Mouse (Mus musculus): Measurements from ENCODE around the gene Olfr1042. TPM values are rescaled to one million over a fixed set of nuclear protein-coding genes. Genes with fewer than 3 reads are reported as not detected.
"Not testable (repeated sequence)": the region's sequence is repeated elsewhere in the genome, so short reads cannot be mapped to it uniquely, and the experiment has no call there.

The Olfr1042 gene
- not detected in 2 replicates for polyA plus RNA-seq (2016; fragmentation: Nextera tagmentation; extraction: Ambion mirVana)

DNA sequence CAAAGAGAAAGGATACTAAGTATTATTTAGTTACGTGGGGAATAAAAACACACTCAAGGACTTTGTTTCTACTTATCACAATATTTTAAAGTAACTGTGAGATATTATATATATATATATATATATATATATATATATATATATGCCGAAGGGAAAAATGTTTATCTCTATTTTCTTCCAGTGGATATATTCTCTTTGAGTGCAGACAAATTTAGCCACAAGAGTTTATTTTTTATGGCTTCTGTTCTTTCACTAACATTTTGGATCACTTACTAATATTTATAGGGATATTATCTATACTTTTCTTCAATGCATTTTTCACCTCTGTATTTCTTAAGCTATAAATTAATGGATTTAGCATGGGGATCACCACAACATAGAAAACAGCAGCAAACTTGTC, at the start of gene Olfr1042:
Olfr1042 (minus strand) TSS at position 101 of the 400 bp plus-strand sequence.
- 96% methylated on average over 2 of the region's 2 CpGs for WGBS

DNA sequence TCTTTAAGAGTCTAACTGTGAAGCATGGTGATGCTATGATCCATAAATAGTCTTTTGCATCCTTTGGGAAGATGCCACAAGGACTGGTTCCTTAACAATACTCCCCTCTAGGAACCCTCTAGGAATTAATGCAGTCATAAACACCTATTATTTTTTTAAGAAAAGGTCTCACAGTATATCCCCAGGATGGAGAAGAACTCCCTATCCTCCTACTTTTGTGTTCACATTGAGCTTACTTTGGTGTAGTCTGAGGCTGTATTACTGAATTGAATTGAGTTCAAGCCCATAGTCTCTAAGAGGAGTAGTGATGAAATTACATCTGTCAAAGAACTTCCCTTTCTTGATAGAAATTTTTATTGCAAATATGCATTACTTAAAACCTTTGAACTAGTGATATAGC, 41.3 kb upstream of the Olfr1042 start, which contains the start of gene Olfr1045:
Olfr1045 (minus strand) TSS at position 101 of the 400 bp plus-strand sequence.
- Histone ChIP-seq H3K27ac (no peak within 1 kb of the TSS), H3K4me3 (no peak within 1 kb of the TSS), H3K4me1 (replicated peaks) (no peaks in the 10 kb centered on the region), H3K9me3 (no peaks in the 10 kb centered on the region), H3K36me3 (no peaks in the 10 kb centered on the region), H3K27me3 (ENCODE audit: insufficient read depth, poor library complexity, severe bottlenecking) (no peaks in the 10 kb centered on the region)
- no peak for DNase-seq (ENCODE audit: low spot score)

More for the DNA sequence above, at the start of gene Olfr1042:
- no peak for DNase-seq (ENCODE audit: low spot score)
- no peaks in the 10 kb centered on the region for H3K36me3 ChIP-seq
- no peaks in the 10 kb centered on the region for H3K27me3 ChIP-seq (ENCODE audit: insufficient read depth, poor library complexity, severe bottlenecking)
- H3K27ac ChIP-seq, result no peak within 1 kb of the TSS
- H3K9me3 ChIP-seq, result no peaks in the 10 kb centered on the region
- H3K4me3 ChIP-seq, result no peak within 1 kb of the TSS
- H3K4me1 ChIP-seq (replicated peaks), result no peaks in the 10 kb centered on the region

- Histone ChIP-seq H3K9me3 (no peaks in the 10 kb centered on the region), H3K4me1 (replicated peaks) (no peaks in the 10 kb centered on the region), H3K27me3 (ENCODE audit: insufficient read depth, poor library complexity, severe bottlenecking) (no peaks in the 10 kb centered on the region), H3K27ac (no peak overlapping the region), H3K36me3 (no peaks in the 10 kb centered on the region), H3K4me3 (no peak overlapping the region)
- WGBS, result 56% methylated on average over 1 of the region's 1 CpGs
- no peak for DNase-seq (ENCODE audit: low spot score)
Observed at GRCm38 (mm10) chr2:86195863-86196262, 34.2 kb upstream of the Olfr1042 start.

DNA sequence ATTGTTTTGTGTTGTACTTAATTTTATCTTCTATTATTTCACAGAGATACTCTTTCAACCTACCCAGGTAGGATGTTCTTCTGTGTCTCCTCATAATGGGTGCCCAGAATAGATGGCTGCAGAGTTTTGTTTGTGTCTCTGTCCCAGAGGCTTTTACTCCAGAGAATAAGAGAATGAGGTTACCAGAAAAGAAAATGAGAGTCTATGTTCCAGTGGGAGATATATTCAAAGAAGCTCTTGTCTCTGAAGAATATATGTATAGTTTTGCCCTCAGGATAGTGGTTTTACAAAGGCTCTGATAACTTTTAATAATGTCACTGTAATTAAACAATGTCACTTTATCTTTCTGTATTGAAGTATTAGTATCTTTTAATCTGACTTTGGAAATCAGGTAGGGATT, 23.9 kb upstream of the Olfr1042 start, which contains the start of gene Olfr52:
Olfr52 (minus strand) TSS at position 101 of the 400 bp plus-strand sequence.
- Histone ChIP-seq H3K9me3 (no peaks in the 10 kb centered on the region), H3K27ac (no peak within 1 kb of the TSS), H3K36me3 (no peaks in the 10 kb centered on the region), H3K4me1 (replicated peaks) (no peaks in the 10 kb centered on the region), H3K4me3 (no peak within 1 kb of the TSS), H3K27me3 (ENCODE audit: insufficient read depth, poor library complexity, severe bottlenecking) (no peaks in the 10 kb centered on the region)
- no peak for DNase-seq (ENCODE audit: low spot score)

GRCm38 (mm10) chr2:86179950-86180349, 18.3 kb upstream of the Olfr1042 start:
- no peak for DNase-seq (ENCODE audit: low spot score)
- no peaks in the 10 kb centered on the region for H3K27me3 ChIP-seq (ENCODE audit: insufficient read depth, poor library complexity, severe bottlenecking)
- 78% methylated on average over 3 of the region's 3 CpGs for WGBS
- no peak overlapping the region for H3K4me3 ChIP-seq
- no peak overlapping the region for H3K27ac ChIP-seq
- H3K9me3 ChIP-seq, result no peaks in the 10 kb centered on the region
- H3K36me3 ChIP-seq, result no peaks in the 10 kb centered on the region
- no peaks in the 10 kb centered on the region for H3K4me1 ChIP-seq (replicated peaks)

DNA sequence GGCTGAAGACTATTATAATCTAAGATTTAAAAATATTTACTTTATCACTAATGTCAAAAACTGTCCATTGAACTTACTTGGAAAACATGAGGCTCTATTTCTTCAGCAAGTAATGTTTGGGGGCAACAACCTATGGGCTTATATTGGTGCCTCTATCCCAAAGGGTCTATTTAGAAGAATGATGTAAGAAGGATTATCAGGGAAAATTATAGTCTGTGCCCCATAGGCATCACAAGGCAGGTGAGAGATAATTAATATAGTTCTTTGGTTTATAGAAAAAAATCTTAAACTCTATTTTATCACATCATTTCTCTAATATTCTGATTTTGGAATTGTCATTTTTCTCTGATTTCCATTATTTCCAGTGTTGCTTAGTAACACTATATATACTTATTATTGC, 16.1 kb upstream of the Olfr1042 start, which contains the start of gene Olfr1044:
Olfr1044 (minus strand) TSS at position 101 of the 400 bp plus-strand sequence.
- H3K27me3 ChIP-seq (ENCODE audit: insufficient read depth, poor library complexity, severe bottlenecking), result no peaks in the 10 kb centered on the region
- H3K9me3 ChIP-seq, result no peaks in the 10 kb centered on the region
- H3K36me3 ChIP-seq, result no peaks in the 10 kb centered on the region

GRCm38 (mm10) chr2:86175422-86175821, 13.8 kb upstream of the Olfr1042 start:
- not testable (repeated sequence) for H3K27me3 ChIP-seq (ENCODE audit: insufficient read depth, poor library complexity, severe bottlenecking)

More for the DNA sequence above, 16.1 kb upstream of the Olfr1042 start, which contains the start of gene Olfr1044:
- no peak for DNase-seq (ENCODE audit: low spot score)
- no peak within 1 kb of the TSS for H3K27ac ChIP-seq
- no peaks in the 10 kb centered on the region for H3K4me1 ChIP-seq (replicated peaks)
- no peak within 1 kb of the TSS for H3K4me3 ChIP-seq

GRCm38 (mm10) chr2:86167422-86167821, 5.8 kb upstream of the Olfr1042 start, which contains the start of gene Olfr1043:
TSS of gene Olfr1043 (minus strand) at chr2:86167522.
- no peaks in the 10 kb centered on the region for H3K36me3 ChIP-seq
- no peak for DNase-seq (ENCODE audit: low spot score)
- H3K9me3 ChIP-seq, result no peaks in the 10 kb centered on the region
- H3K4me1 ChIP-seq (replicated peaks), result no peaks in the 10 kb centered on the region
- no peak within 1 kb of the TSS for H3K4me3 ChIP-seq
- WGBS, result 92% methylated on average over 2 of the region's 2 CpGs
- H3K27ac ChIP-seq, result no peak within 1 kb of the TSS
- no peaks in the 10 kb centered on the region for H3K27me3 ChIP-seq (ENCODE audit: insufficient read depth, poor library complexity, severe bottlenecking)

More at GRCm38 (mm10) chr2:86175422-86175821, 13.8 kb upstream of the Olfr1042 start:
- not testable (repeated sequence) for H3K36me3 ChIP-seq; H3K4me1 ChIP-seq (replicated peaks); DNase-seq (ENCODE audit: low spot score); H3K9me3 ChIP-seq; H3K27ac ChIP-seq; H3K4me3 ChIP-seq
- 89% methylated on average over 7 of the region's 7 CpGs for WGBS

DNA sequence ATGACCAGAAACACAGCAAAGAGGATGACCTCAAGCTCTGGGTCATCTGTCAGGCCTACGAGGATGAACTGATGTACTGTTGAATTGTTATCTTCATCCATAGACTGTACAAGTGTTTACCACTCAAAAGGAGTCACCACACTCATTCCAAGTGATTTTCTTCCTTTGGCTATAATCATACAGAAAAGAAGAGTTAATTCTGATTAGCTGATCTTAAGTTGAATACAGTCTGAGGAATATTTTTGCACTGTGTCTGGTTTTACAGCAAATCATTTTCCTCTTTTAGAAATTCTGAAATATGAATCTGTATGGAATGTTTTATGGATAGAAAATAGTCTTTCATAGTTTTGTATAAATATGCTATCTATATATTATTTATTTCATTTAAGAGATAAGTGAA, 15.0 kb downstream of the Olfr1042 start, which contains the start of gene Olfr1040:
Olfr1040 (minus strand) TSS at position 101 of the 400 bp plus-strand sequence.
- no peaks in the 10 kb centered on the region for H3K36me3 ChIP-seq
- no peaks in the 10 kb centered on the region for H3K27me3 ChIP-seq (ENCODE audit: insufficient read depth, poor library complexity, severe bottlenecking)
- DNase-seq (ENCODE audit: low spot score), result no peak
- no peaks in the 10 kb centered on the region for H3K9me3 ChIP-seq
- no peak within 1 kb of the TSS for H3K27ac ChIP-seq
- no peaks in the 10 kb centered on the region for H3K4me1 ChIP-seq (replicated peaks)
- no peak within 1 kb of the TSS for H3K4me3 ChIP-seq
- WGBS, result 79% methylated on average over 1 of the region's 1 CpGs

GRCm38 (mm10) chr2:86135828-86136227, 25.8 kb downstream of the Olfr1042 start, which contains the start of gene Olfr1039:
TSS of gene Olfr1039 (minus strand) at chr2:86135928.
- H3K27ac ChIP-seq, result no peak within 1 kb of the TSS
- no peak for DNase-seq (ENCODE audit: low spot score)
- H3K27me3 ChIP-seq (ENCODE audit: insufficient read depth, poor library complexity, severe bottlenecking), result no peaks in the 10 kb centered on the region
- H3K9me3 ChIP-seq, result no peaks in the 10 kb centered on the region
- 93% methylated on average over 1 of the region's 1 CpGs for WGBS
- H3K4me3 ChIP-seq, result no peak within 1 kb of the TSS
- no peaks in the 10 kb centered on the region for H3K36me3 ChIP-seq
- H3K4me1 ChIP-seq (replicated peaks), result no peaks in the 10 kb centered on the region

Other genes with a start within 250 kb of the Olfr1042 start
- gene Olfr1025-ps1, start 246.6 kb downstream of the Olfr1042 start, polyA plus RNA-seq (2016; fragmentation: Nextera tagmentation; extraction: Ambion mirVana), result not detected in 2 replicates
- not detected in 2 replicates for gene Olfr1026, start 240.3 kb downstream of the Olfr1042 start, polyA plus RNA-seq (2016; fragmentation: Nextera tagmentation; extraction: Ambion mirVana)
- gene Olfr1028, start 211.4 kb downstream of the Olfr1042 start, polyA plus RNA-seq (2016; fragmentation: Nextera tagmentation; extraction: Ambion mirVana), result not detected in 2 replicates
- not detected in 2 replicates for gene Olfr1029, start 187.9 kb downstream of the Olfr1042 start, polyA plus RNA-seq (2016; fragmentation: Nextera tagmentation; extraction: Ambion mirVana)
- gene Olfr1030, start 182.6 kb downstream of the Olfr1042 start, polyA plus RNA-seq (2016; fragmentation: Nextera tagmentation; extraction: Ambion mirVana), result not detected in 2 replicates
- not detected in 2 replicates for gene Olfr1031, start 171.5 kb downstream of the Olfr1042 start, polyA plus RNA-seq (2016; fragmentation: Nextera tagmentation; extraction: Ambion mirVana)
- not detected in 2 replicates for gene Olfr1032, start 156.3 kb downstream of the Olfr1042 start, polyA plus RNA-seq (2016; fragmentation: Nextera tagmentation; extraction: Ambion mirVana)
- gene Olfr1033, start 141.2 kb downstream of the Olfr1042 start, polyA plus RNA-seq (2016; fragmentation: Nextera tagmentation; extraction: Ambion mirVana), result not detected in 2 replicates
- gene Olfr1034, start 116.0 kb downstream of the Olfr1042 start, polyA plus RNA-seq (2016; fragmentation: Nextera tagmentation; extraction: Ambion mirVana), result not detected in 2 replicates
- not detected in 2 replicates for gene Olfr1036, start 87.8 kb downstream of the Olfr1042 start, polyA plus RNA-seq (2016; fragmentation: Nextera tagmentation; extraction: Ambion mirVana)
- gene Olfr1037, start 74.5 kb downstream of the Olfr1042 start, polyA plus RNA-seq (2016; fragmentation: Nextera tagmentation; extraction: Ambion mirVana), result not detected in 2 replicates
- not detected in 2 replicates for gene Olfr1039, start 25.9 kb downstream of the Olfr1042 start, polyA plus RNA-seq (2016; fragmentation: Nextera tagmentation; extraction: Ambion mirVana)
- gene Olfr1040, start 15.1 kb downstream of the Olfr1042 start, polyA plus RNA-seq (2016; fragmentation: Nextera tagmentation; extraction: Ambion mirVana), result not detected in 2 replicates
- not detected in 2 replicates for gene Olfr1043, start 5.7 kb upstream of the Olfr1042 start, polyA plus RNA-seq (2016; fragmentation: Nextera tagmentation; extraction: Ambion mirVana)
- gene Olfr1044, start 16.0 kb upstream of the Olfr1042 start, polyA plus RNA-seq (2016; fragmentation: Nextera tagmentation; extraction: Ambion mirVana), result not detected in 2 replicates
- not detected in 2 replicates for gene Olfr52, start 23.8 kb upstream of the Olfr1042 start, polyA plus RNA-seq (2016; fragmentation: Nextera tagmentation; extraction: Ambion mirVana)
- gene Olfr1045, start 41.2 kb upstream of the Olfr1042 start, polyA plus RNA-seq (2016; fragmentation: Nextera tagmentation; extraction: Ambion mirVana), result not detected in 2 replicates
- not detected in 2 replicates for gene Olfr1046, start 57.5 kb upstream of the Olfr1042 start, polyA plus RNA-seq (2016; fragmentation: Nextera tagmentation; extraction: Ambion mirVana)
- gene Olfr1047, start 69.6 kb upstream of the Olfr1042 start, polyA plus RNA-seq (2016; fragmentation: Nextera tagmentation; extraction: Ambion mirVana), result not detected in 2 replicates
- gene Olfr1048, start 78.5 kb upstream of the Olfr1042 start, polyA plus RNA-seq (2016; fragmentation: Nextera tagmentation; extraction: Ambion mirVana), result not detected in 2 replicates
- not detected in 2 replicates for gene Olfr1049, start 96.5 kb upstream of the Olfr1042 start, polyA plus RNA-seq (2016; fragmentation: Nextera tagmentation; extraction: Ambion mirVana)
- gene Olfr1051, start 117.2 kb upstream of the Olfr1042 start, polyA plus RNA-seq (2016; fragmentation: Nextera tagmentation; extraction: Ambion mirVana), result not detected in 2 replicates
- gene Olfr1052, start 130.6 kb upstream of the Olfr1042 start, polyA plus RNA-seq (2016; fragmentation: Nextera tagmentation; extraction: Ambion mirVana), result not detected in 2 replicates
- gene Olfr1053, start 153.4 kb upstream of the Olfr1042 start, polyA plus RNA-seq (2016; fragmentation: Nextera tagmentation; extraction: Ambion mirVana), result not detected in 2 replicates
- gene Olfr1054, start 173.6 kb upstream of the Olfr1042 start, polyA plus RNA-seq (2016; fragmentation: Nextera tagmentation; extraction: Ambion mirVana), result not detected in 2 replicates
- gene Olfr1055, start 188.4 kb upstream of the Olfr1042 start, polyA plus RNA-seq (2016; fragmentation: Nextera tagmentation; extraction: Ambion mirVana), result not detected in 2 replicates
- gene Olfr1056, start 200.6 kb upstream of the Olfr1042 start, polyA plus RNA-seq (2016; fragmentation: Nextera tagmentation; extraction: Ambion mirVana), result not detected in 2 replicates
- not detected in 2 replicates for gene Olfr1057, start 216.6 kb upstream of the Olfr1042 start, polyA plus RNA-seq (2016; fragmentation: Nextera tagmentation; extraction: Ambion mirVana)
- not detected in 2 replicates for gene Olfr1058, start 226.7 kb upstream of the Olfr1042 start, polyA plus RNA-seq (2016; fragmentation: Nextera tagmentation; extraction: Ambion mirVana)